Mouse (Mus musculus): ENCODE data around the gene Sgk1.
"Not testable (repeated sequence)": the region's sequence is repeated elsewhere in the genome, so short reads cannot be mapped to it uniquely, and the experiment has no call there.

Sgk1 gene

GRCm38 (mm10) chr10:21868221-21868620 lies 13.8 kb upstream of the Sgk1 start:
- no peak for DNase-seq (ENCODE audit: low spot score)

GRCm38 (mm10) chr10:21868623-21869022 lies 13.4 kb upstream of the Sgk1 start:
- DNase-seq (ENCODE audit: low spot score), result no peak

DNA sequence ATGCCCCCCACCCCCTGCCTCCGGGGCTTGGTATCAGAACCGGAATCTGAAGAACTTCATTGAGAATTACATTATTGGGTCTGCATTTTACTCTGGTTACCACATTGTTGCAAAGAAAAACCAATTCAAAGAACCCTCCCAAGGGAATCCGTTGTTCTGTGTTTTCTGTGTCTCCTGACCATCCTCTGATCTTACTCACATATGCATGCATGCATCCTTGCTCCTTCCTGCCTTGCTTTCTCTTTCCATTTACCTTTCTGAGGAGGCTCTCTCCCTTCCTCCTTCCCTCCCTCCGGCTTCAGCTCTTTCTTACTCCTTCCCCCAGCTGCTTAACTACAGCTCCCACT lies 174 bp upstream of the Sgk1 start:
- DNase-seq (ENCODE audit: low spot score), result no peak

DNA sequence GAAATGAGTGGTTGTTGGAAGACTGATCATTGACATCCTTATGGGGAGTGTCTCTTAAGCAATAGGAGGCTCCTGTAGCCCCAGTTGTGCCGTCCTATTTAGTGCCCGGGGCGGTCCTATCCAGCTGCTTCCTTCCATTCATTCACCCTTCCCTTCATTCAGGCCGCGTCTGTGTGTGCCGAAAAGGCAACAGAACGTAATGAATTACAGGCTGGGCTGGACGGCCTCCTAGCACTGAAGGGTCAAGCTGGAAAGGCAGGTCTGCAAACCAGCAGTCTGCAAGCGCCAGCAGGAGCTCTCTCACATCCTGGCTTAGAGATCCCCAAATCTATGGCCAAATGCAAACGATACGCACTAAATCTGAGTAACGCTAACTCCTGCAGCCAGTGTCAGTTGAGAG lies 1.6 kb downstream of the Sgk1 start:
- DNase-seq (ENCODE audit: low spot score), result no peak

GRCm38 (mm10) chr10:21884534-21884933 lies 2.5 kb downstream of the Sgk1 start:
- DNase-seq (ENCODE audit: low spot score), result no peak

GRCm38 (mm10) chr10:21889141-21889765 lies 7.3 kb downstream of the Sgk1 start:
- no peak for DNase-seq (ENCODE audit: low spot score)

DNA sequence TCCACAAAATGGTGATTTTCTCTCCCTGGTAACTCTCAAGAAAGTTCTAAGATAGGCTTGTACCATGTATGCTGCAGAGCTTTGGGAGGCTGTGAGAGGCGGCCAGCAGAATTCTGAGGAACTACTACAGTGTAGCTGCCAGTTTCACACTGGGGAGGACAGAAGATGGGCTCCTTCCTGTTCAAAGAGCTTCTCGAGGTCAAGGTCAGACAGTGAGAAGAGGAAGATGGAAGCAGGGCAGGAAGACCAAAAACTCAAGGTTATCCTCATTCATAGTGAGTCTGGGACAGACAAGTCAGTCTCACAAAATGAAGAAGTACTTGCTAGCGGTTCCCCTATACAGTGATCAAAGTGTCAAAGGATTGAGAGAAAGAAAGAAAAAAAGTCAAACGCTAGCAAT lies 8.3 kb downstream of the Sgk1 start:
- DNase-seq (ENCODE audit: low spot score), result no peak

GRCm38 (mm10) chr10:21891442-21891841 lies 9.5 kb downstream of the Sgk1 start:
- no peak for DNase-seq (ENCODE audit: low spot score)

DNA sequence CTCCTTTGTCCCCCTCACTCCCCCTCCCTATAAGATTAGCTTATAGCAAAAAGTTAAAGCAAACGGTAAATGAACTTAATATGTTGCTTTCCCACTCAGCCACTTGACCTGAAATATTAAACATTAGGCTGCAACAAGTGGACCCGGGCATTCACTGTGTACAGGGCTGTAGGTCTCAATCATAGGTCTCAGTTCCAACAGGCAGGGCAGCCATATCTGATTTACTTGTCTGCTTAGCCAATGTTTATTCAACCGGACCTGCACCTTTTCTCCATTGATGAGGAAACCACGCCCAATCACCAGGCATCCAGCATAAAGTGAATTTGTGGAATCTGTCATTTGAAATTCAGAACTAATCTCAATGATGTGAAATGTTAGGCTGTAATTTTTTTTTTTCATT lies 10.1 kb downstream of the Sgk1 start:
- no peak for DNase-seq (ENCODE audit: low spot score)

DNA sequence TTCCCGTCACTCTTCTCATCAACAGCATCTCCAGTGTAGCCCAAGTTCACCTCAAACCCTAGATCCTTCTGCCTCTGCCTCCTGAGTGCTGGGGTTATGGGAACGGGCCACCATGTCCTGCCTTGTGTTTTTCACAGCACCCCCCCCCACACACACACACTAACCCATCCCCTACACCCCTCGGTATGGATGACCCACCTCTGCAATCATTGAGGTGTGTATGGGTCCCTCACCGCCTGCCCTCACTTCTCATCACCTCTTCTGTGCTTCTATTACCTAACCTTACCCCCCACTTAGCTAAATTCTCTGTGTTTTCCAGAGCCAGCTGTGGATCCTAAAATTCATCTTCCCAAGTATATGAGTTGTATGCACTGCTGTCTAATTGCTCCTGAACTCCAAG lies 16.4 kb downstream of the Sgk1 start:
- no peak for DNase-seq (ENCODE audit: low spot score)

- not testable (repeated sequence) for DNase-seq (ENCODE audit: low spot score)
Observed at GRCm38 (mm10) chr10:21898851-21899250, 16.9 kb downstream of the Sgk1 start.

DNA sequence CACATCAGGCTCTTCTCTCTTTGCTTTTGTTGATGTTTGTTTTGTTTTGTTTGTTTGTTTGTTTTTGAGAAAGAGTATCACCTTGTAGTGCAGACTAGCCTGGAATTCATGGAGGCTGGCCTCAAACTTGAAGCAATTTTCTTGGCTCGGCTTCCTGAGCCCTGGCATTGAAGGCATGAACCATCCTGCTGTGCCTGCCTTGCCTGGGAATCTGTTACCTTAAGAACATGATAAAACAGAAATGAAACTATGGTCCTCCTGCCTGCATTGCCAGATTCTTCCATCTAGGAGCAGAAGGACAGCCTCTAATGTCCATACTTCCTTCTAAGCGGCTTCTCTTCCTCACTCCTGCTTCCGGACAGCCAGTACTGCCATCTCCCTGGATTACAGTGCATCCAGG lies 17.4 kb downstream of the Sgk1 start:
- DNase-seq (ENCODE audit: low spot score), result no peak

DNA sequence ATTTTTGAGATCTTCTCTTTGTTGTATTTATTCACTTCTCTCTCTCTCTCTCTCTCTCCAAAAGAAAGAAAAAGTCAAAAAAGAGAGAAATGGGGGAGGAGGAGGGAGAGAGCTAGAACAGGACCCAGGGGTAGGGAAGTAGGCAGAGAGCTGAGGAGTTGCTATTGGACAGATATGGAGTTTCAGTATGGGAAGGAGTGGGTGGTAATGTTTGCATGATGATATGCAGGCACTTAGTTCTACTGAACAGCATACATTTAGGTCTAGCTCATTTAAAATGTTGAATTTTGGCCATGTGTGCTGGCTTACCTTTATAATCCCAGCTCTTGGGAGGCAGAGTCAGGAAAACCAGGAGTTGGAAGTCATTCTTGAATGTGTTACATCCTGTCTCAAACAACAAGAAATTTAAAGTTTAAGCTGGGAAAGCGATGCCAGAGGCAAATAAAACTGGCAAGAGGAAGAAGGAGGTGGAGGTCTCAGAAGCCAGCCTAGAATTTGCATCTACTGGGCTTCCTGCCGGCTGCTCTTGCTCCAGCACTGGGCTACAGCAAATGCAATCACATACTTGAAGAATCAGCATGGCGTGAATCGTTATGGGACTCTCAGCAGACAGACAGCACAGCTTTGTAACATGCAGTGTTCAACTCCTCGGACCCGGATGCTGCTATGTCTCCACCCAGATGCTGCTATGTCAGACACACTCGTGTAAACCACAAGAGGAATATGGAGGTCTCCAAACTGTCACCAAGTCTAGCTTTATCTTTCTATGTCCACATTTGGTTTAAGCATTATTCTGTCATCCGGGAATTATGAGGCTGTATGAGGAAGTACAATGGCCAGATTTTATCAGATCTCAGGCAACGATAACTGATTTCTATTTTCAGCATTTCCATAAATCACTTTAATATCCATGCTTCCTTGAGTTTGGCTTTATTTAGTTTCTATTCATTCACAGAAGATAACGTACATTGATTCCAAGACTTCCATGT lies 20.5 kb downstream of the Sgk1 start:
- no peak for DNase-seq (ENCODE audit: low spot score)

DNA sequence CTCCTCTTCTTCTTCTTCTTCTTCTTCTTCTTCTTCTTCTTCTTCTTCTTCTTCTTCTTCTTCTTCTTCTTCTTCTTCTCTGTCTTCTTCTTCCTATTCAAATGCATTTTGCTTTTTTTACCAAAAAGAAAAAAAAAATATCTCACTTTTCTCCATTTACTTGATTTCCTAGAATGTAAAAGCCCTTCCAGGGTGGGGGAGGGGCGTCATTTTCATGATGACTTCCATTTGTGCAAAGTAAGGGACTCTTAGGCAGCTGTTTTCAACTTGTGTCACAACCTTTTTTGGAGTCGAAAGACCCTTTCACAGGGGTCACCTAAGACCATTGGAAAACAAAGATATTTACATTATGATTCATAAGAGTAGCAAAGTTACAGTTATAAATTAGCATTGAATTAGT lies 22.2 kb downstream of the Sgk1 start:
- DNase-seq (ENCODE audit: low spot score), result no peak

DNA sequence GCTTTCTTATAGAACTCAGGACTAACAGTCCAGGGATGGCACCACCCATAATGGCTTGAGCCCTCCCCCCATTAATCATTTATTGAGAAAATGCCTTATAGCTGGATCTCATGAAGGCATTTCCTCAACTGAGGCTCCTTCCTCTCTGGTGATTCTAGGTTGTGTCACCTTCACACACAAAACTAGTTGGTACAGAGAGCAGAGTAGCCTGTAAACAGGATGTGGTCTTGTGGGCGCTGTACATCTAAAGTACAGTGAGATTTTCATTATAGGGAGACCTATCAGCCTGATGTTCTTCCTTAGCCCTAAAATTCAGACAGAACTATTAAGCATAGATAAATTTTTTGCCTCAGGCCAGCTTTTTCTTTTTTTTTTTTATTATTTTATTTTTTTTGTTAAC lies 23.6 kb downstream of the Sgk1 start:
- DNase-seq (ENCODE audit: low spot score), result no peak

- DNase-seq (ENCODE audit: low spot score), result no peak
Observed at GRCm38 (mm10) chr10:21906894-21907446, 25.0 kb downstream of the Sgk1 start.

GRCm38 (mm10) chr10:21907784-21908183 lies 25.8 kb downstream of the Sgk1 start:
- no peak for DNase-seq (ENCODE audit: low spot score)

DNA sequence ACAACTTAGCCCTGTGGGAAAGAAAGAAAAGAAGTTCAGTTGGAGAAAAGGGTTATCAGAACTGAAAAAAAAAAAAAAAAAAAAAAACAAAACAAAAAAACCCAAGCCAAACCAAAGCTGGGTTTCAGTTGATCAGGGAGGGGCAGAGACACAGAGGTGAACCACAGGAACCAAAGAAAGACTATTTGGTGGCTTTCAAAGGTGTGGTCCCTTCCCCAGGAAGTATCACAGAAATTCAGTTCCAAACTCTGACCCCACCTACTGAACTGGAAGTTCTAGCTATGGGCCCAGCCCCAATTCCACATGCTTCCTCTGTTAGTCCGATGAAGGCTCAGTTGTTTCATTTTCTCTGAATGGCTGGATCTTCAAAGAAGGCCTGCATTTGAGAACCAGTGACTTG lies 26.7 kb downstream of the Sgk1 start:
- DNase-seq (ENCODE audit: low spot score), result no peak

DNA sequence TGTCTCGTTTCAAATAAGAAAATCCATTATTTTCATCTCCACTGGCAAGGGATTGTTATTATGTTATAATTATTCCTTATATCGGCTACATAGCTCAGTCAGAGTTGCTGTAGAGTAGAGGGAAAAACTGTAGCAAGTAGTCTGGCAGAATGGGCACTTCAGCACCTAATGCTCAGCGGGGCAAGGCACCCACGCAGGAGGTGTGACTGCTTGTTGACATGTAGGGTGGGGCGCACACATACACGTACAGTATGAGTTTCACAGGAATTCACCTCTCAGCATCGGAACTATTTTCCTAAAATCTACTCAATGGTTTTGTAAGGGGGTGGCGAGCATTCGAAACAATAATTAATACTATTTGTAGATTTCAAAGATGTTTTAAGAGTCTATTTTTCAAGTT lies 28.4 kb downstream of the Sgk1 start:
- no peak for DNase-seq (ENCODE audit: low spot score)

DNA sequence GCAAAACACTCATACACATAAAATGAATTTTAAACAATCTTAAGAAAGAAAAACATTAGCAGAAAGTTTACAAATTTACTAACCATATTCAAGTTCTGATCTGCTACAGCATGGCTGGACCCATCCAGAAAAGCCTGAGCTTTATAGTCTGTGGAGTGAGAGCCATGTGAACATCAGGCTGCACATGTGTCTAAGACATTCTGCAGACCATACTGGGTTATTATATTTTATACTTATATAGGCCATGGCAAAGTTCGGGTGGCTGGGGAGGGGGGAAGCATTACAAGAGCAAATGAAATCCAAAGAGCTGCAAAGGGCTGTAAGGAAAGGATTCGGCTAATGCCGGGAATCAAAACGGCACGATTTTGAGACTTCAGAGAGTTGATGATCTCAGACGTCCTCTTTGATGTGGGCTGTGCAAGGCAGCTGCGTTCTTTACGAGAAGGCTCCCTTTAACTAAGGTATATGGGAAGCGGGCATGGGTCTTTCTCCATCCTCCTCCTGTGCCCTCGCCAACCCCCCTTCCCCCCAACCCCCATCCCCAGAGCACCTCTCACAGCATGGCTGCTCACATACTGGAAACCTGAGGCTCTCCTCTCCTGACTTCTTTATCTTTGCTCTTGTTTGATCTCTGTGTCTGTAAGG lies 29.4 kb downstream of the Sgk1 start:
- DNase-seq (ENCODE audit: low spot score), result no peak

DNA sequence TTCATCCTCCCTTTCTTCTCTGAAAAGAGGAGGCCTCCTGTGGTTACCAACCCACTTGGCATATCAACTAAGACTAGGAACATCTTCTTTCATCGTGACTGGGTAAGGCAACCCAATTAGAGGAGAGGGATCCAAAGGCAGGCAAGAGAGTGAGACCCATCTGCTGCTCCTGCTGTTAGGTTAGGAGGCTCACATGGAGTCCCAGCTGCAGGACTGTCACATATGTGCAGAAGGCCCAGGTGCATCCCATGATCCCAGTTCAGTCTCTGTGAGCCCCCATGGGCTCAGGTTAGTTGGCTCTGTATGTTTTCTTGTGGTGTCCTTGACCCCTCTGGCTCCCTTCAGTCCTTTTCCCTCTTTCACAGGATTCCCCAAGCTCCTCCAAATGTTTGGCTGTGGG lies 32.8 kb downstream of the Sgk1 start:
- no peak for DNase-seq (ENCODE audit: low spot score)

- DNase-seq (ENCODE audit: low spot score), result no peak
Observed at GRCm38 (mm10) chr10:21916301-21917071, 34.5 kb downstream of the Sgk1 start.
